Mouse (Mus musculus): ENCODE results near the gene Prss50. TPM values are rescaled to one million over a fixed set of nuclear protein-coding genes. Genes with fewer than 3 reads are reported as not detected.

The Prss50 gene
- polyA plus RNA-seq, 1 experiment from 2014 or later, result not detected

- H3K27ac ChIP-seq (ENCODE audit: low read length), result no peak overlapping the region
- WGBS, result 72% methylated on average over 4 of the region's 4 CpGs
- no peak for ATAC-seq (replicated peaks; ENCODE audit: extremely low read depth, insufficient read depth, low FRiP score)
These were observed 50.3 kb downstream of the Prss50 start for GRCm38 (mm10) chr9:110907838-110908630.

DNA sequence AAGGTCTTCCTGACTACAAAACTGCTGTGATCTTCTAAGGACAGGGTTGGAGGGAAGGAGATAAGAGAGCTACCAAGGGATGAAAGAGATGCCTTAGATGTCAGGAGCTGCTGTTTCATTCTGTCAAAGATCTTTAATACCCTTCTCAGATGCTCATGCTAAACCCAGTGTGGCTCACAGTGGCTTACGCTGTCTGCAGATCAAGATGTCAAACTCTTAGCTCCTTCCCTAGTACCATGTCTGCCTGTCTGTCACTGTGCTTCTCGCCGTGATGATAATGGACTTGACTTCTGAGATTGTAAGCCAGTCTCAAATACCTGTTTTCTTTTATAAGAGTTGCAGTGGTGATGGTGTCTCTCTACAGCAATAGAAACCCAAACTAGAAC lies 50.9 kb downstream of the Prss50 start:
- Histone ChIP-seq H3K9me3 (replicated peaks; ENCODE audit: control insufficient read depth, low read length) (no peaks in the 10 kb centered on the region), H3K4me3 (ENCODE audit: low read length) (no peak overlapping the region), H3K36me3 (ENCODE audit: control insufficient read depth, insufficient read depth) (no peaks in the 10 kb centered on the region), H3K27me3 (ENCODE audit: control insufficient read depth, insufficient read depth, low read length) (no peaks in the 10 kb centered on the region), H3K27ac (ENCODE audit: low read length) (no peak overlapping the region), H3K4me2 (ENCODE audit: low read depth, low read length) (no peak overlapping the region), H3K4me1 (ENCODE audit: control insufficient read depth, insufficient read depth, low read length) (no peaks in the 10 kb centered on the region), H3K9ac (ENCODE audit: low read length) (no peak overlapping the region)
- no peak for ATAC-seq (replicated peaks; ENCODE audit: extremely low read depth, insufficient read depth, low FRiP score)
- WGBS, result 89% methylated on average over 3 of the region's 3 CpGs

More at GRCm38 (mm10) chr9:110907838-110908630, 50.3 kb downstream of the Prss50 start:
- Histone ChIP-seq H3K9me3 (replicated peaks; ENCODE audit: control insufficient read depth, low read length) (no peaks in the 10 kb centered on the region), H3K27me3 (ENCODE audit: control insufficient read depth, insufficient read depth, low read length) (no peaks in the 10 kb centered on the region), H3K4me1 (ENCODE audit: control insufficient read depth, insufficient read depth, low read length) (no peaks in the 10 kb centered on the region), H3K4me3 (ENCODE audit: low read length) (no peak overlapping the region), H3K36me3 (ENCODE audit: control insufficient read depth, insufficient read depth) (no peaks in the 10 kb centered on the region), H3K4me2 (ENCODE audit: low read depth, low read length) (no peak overlapping the region), H3K9ac (ENCODE audit: low read length) (no peak overlapping the region)

DNA sequence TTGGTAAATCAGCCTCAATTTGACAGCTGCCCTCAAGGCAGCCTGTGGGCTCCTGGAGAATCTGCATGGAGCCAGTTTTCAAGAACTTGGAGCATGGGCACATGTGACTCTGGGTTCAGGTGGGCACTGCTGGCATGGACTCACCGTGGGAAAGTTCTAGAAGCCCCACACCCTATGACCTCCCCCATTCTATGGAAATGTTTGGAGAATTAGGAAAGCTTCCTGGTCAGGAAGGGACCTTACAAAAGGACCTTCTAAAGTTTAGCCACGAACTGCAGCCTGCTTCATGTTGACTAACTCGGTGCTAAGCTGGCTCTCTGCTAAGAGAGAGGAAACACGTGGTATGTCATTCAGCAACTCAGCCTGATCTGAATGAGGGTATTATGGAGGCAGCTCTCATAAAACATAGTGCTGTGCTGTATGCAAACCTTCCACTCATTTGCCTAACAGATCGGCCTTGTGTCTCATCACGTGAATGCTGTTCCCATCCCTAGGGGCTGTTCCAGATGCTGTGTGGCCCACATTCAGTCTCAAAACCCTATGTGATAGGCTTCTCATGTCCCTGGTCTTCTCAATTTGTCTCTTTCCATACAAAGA lies 51.7 kb downstream of the Prss50 start:
- no peak overlapping the region for H3K27ac ChIP-seq (ENCODE audit: low read length)
- no peak overlapping the region for H3K9ac ChIP-seq (ENCODE audit: low read length)
- no peak overlapping the region for H3K4me3 ChIP-seq (ENCODE audit: low read length)
- ATAC-seq (replicated peaks; ENCODE audit: extremely low read depth, insufficient read depth, low FRiP score), result no peak
- no peaks in the 10 kb centered on the region for H3K36me3 ChIP-seq (ENCODE audit: control insufficient read depth, insufficient read depth)
- H3K9me3 ChIP-seq (replicated peaks; ENCODE audit: control insufficient read depth, low read length), result no peaks in the 10 kb centered on the region
- H3K4me1 ChIP-seq (ENCODE audit: control insufficient read depth, insufficient read depth, low read length), result no peaks in the 10 kb centered on the region
- H3K4me2 ChIP-seq (ENCODE audit: low read depth, low read length), result no peak overlapping the region
- H3K27me3 ChIP-seq (ENCODE audit: control insufficient read depth, insufficient read depth, low read length), result no peaks in the 10 kb centered on the region
- WGBS, result 67% methylated on average over 6 of the region's 6 CpGs

Other genes starting within 250 kb of the Prss50 start
- gene Nradd, start 233.5 kb upstream of the Prss50 start, polyA plus RNA-seq (2015; fragmentation: Nextera tagmentation; extraction: Ambion mirVana), result 16.4 and 17.2 TPM in 2 replicates
- gene Nbeal2, start 203.8 kb upstream of the Prss50 start, polyA plus RNA-seq (2015; fragmentation: Nextera tagmentation; extraction: Ambion mirVana), result 3.3 and 3.8 TPM in 2 replicates
- 139 and 147 TPM in 2 replicates for gene Ccdc12, start 201.5 kb upstream of the Prss50 start, polyA plus RNA-seq (2015; fragmentation: Nextera tagmentation; extraction: Ambion mirVana)
- gene Myl3, start 116.1 kb upstream of the Prss50 start, polyA plus RNA-seq (2015; fragmentation: Nextera tagmentation; extraction: Ambion mirVana), result 4,391 and 5,295 TPM in 2 replicates
- 21.0 and 26.3 TPM in 2 replicates for gene Pth1r, start 110.8 kb upstream of the Prss50 start, polyA plus RNA-seq (2015; fragmentation: Nextera tagmentation; extraction: Ambion mirVana)
- gene Prss42, start 59.8 kb upstream of the Prss50 start, polyA plus RNA-seq (2015; fragmentation: Nextera tagmentation; extraction: Ambion mirVana), result 0.15 TPM in 1 of 2 replicates, not detected in the other
- not detected in 2 replicates for gene Prss44, start 44.0 kb upstream of the Prss50 start, polyA plus RNA-seq (2015; fragmentation: Nextera tagmentation; extraction: Ambion mirVana)
- gene Prss43, start 31.3 kb upstream of the Prss50 start, polyA plus RNA-seq (2015; fragmentation: Nextera tagmentation; extraction: Ambion mirVana), result not detected in 2 replicates
- 0.26 TPM in 1 of 2 replicates, not detected in the other for gene Prss45, start 23.4 kb upstream of the Prss50 start, polyA plus RNA-seq (2015; fragmentation: Nextera tagmentation; extraction: Ambion mirVana)
- not detected in 2 replicates for gene Prss46, start 13.5 kb upstream of the Prss50 start, polyA plus RNA-seq (2015; fragmentation: Nextera tagmentation; extraction: Ambion mirVana)
- gene Als2cl, start 21.9 kb downstream of the Prss50 start, polyA plus RNA-seq (2015; fragmentation: Nextera tagmentation; extraction: Ambion mirVana), result 3.1 and 4.4 TPM in 2 replicates
- 1.2 and 1.7 TPM in 2 replicates for gene Tmie, start 22.1 kb downstream of the Prss50 start, polyA plus RNA-seq (2015; fragmentation: Nextera tagmentation; extraction: Ambion mirVana)
- not detected in 2 replicates for gene Fam240a, start 58.9 kb downstream of the Prss50 start, polyA plus RNA-seq (2015; fragmentation: Nextera tagmentation; extraction: Ambion mirVana)
- not detected in 2 replicates for gene Tdgf1, start 88.2 kb downstream of the Prss50 start, polyA plus RNA-seq (2015; fragmentation: Nextera tagmentation; extraction: Ambion mirVana)
- 8.1 and 8.6 TPM in 2 replicates for gene Lrrc2, start 93.6 kb downstream of the Prss50 start, polyA plus RNA-seq (2015; fragmentation: Nextera tagmentation; extraction: Ambion mirVana)
- gene Rtp3, start 132.6 kb downstream of the Prss50 start, polyA plus RNA-seq (2015; fragmentation: Nextera tagmentation; extraction: Ambion mirVana), result 0.13 and 0.29 TPM in 2 replicates
- 1.8 and 3.2 TPM in 2 replicates for gene Ltf, start 161.3 kb downstream of the Prss50 start, polyA plus RNA-seq (2015; fragmentation: Nextera tagmentation; extraction: Ambion mirVana)
- gene Ccrl2, start 199.6 kb downstream of the Prss50 start, polyA plus RNA-seq (2015; fragmentation: Nextera tagmentation; extraction: Ambion mirVana), result 5.0 and 5.9 TPM in 2 replicates

Data from heart, embryonic 16.5 days (tissue).